Mouse (Mus musculus): Measurements from ENCODE around the gene Cdkal1. TPM values are rescaled to one million over a fixed set of nuclear protein-coding genes. Genes with fewer than 3 reads are reported as not detected.

Gene Cdkal1
- total RNA-seq, 1 experiment, result 20.8 TPM

- no peak for DNase-seq (ENCODE audit: low read depth, low spot score)
- TF ChIP-seq ZC3H11A (IDR thresholded peaks at IDR 0.05; ENCODE audit: borderline replicate concordance, low read depth, low read length), result no peak
- TF ChIP-seq HCFC1 (IDR thresholded peaks at IDR 0.05; ENCODE audit: borderline replicate concordance, insufficient read depth, low read length), result no peak
- TF ChIP-seq MAFK (IDR thresholded peaks at IDR 0.05; ENCODE audit: insufficient read depth, low read depth, low read length), result no peak
- no peak for TF ChIP-seq CHD2 (IDR thresholded peaks at IDR 0.05; ENCODE audit: low read depth, low read length)
- no peak for TF ChIP-seq ZNF384 (IDR thresholded peaks at IDR 0.05; ENCODE audit: low read depth, low read length)
- in situ Hi-C loops (cut with MboI; ENCODE audit: low sequenced_read_pairs in 2 of 2, unreplicated experiment in 2 of 2), result loop anchor here in 1 of 2 experiments (25.0 kb wide), 1 partner anchor 396 kb away; no protein-coding TSS in a partner anchor
- H3K9ac ChIP-seq (ENCODE audit: insufficient read depth, low read depth, low read length, poor library complexity, severe bottlenecking), result no peak overlapping the region
- no peak overlapping the region for H3K4me3 ChIP-seq (ENCODE audit: insufficient read depth in 1 of 2, low read depth in 1 of 2, low read length in 2 of 2, poor library complexity in 1 of 2, severe bottlenecking in 1 of 2)
- H3K27ac ChIP-seq (ENCODE audit: insufficient read depth, low read depth, low read length, poor library complexity, severe bottlenecking), result no peak overlapping the region
- no peaks in the 10 kb centered on the region; the same call in 1 of the 2 replicates for H3K36me3 ChIP-seq (ENCODE audit: control insufficient read depth, insufficient read depth, low read length, poor library complexity, severe bottlenecking)
- H3K4me1 ChIP-seq (ENCODE audit: control insufficient read depth in 2 of 2, insufficient read depth in 2 of 2, low read length in 2 of 2, poor library complexity in 1 of 2), result no peaks in the 10 kb centered on the region
- no peaks in the 10 kb centered on the region for H3K9me3 ChIP-seq (ENCODE audit: control insufficient read depth, insufficient read depth, low read depth, low read length)
Measured at GRCm38 (mm10) chr13:29866780-29867179, 11.3 kb upstream of the Cdkal1 start.

GRCm38 (mm10) chr13:29864331-29864730 is 8.9 kb upstream of the Cdkal1 start:
- Histone ChIP-seq H3K36me3 (ENCODE audit: control insufficient read depth, insufficient read depth, low read length, poor library complexity, severe bottlenecking) (no peaks in the 10 kb centered on the region; the same call in 1 of the 2 replicates), H3K4me3 (ENCODE audit: insufficient read depth in 1 of 2, low read depth in 1 of 2, low read length in 2 of 2, poor library complexity in 1 of 2, severe bottlenecking in 1 of 2) (no peak overlapping the region), H3K27ac (ENCODE audit: insufficient read depth, low read depth, low read length, poor library complexity, severe bottlenecking) (no peak overlapping the region), H3K9me3 (ENCODE audit: control insufficient read depth, insufficient read depth, low read depth, low read length) (no peaks in the 10 kb centered on the region), H3K4me1 (ENCODE audit: control insufficient read depth in 2 of 2, insufficient read depth in 2 of 2, low read length in 2 of 2, poor library complexity in 1 of 2) (no peaks in the 10 kb centered on the region), H3K9ac (ENCODE audit: insufficient read depth, low read depth, low read length, poor library complexity, severe bottlenecking) (no peak overlapping the region)
- no peak for TF ChIP-seq HCFC1 (IDR thresholded peaks at IDR 0.05; ENCODE audit: borderline replicate concordance, insufficient read depth, low read length)
- TF ChIP-seq CHD2 (IDR thresholded peaks at IDR 0.05; ENCODE audit: low read depth, low read length), result no peak
- no peak for TF ChIP-seq MAFK (IDR thresholded peaks at IDR 0.05; ENCODE audit: insufficient read depth, low read depth, low read length)
- DNase-seq (ENCODE audit: low read depth, low spot score), result no peak
- in situ Hi-C loops (cut with MboI; ENCODE audit: low sequenced_read_pairs in 2 of 2, unreplicated experiment in 2 of 2), result loop anchor here in 1 of 2 experiments (25.0 kb wide), 1 partner anchor 398 kb away; no protein-coding TSS in a partner anchor

- H3K4me3 ChIP-seq (ENCODE audit: insufficient read depth in 1 of 2, low read depth in 1 of 2, low read length in 2 of 2, poor library complexity in 1 of 2, severe bottlenecking in 1 of 2), result no peak overlapping the region
- TF ChIP-seq HCFC1 (IDR thresholded peaks at IDR 0.05; ENCODE audit: borderline replicate concordance, insufficient read depth, low read length) (no peak), ZC3H11A (IDR thresholded peaks at IDR 0.05; ENCODE audit: borderline replicate concordance, low read depth, low read length) (no peak), CHD2 (IDR thresholded peaks at IDR 0.05; ENCODE audit: low read depth, low read length) (no peak), ZNF384 (IDR thresholded peaks at IDR 0.05; ENCODE audit: low read depth, low read length) (no peak), MAFK (IDR thresholded peaks at IDR 0.05; ENCODE audit: insufficient read depth, low read depth, low read length) (no peak)
- H3K36me3 ChIP-seq (ENCODE audit: control insufficient read depth, insufficient read depth, low read length, poor library complexity, severe bottlenecking), result no peaks in the 10 kb centered on the region
- H3K27ac ChIP-seq (ENCODE audit: insufficient read depth, low read depth, low read length, poor library complexity, severe bottlenecking), result no peak overlapping the region
- DNase-seq (ENCODE audit: low read depth, low spot score), result no peak
- no peaks in the 10 kb centered on the region for H3K9me3 ChIP-seq (ENCODE audit: control insufficient read depth, insufficient read depth, low read depth, low read length)
- in situ Hi-C loops (cut with MboI; ENCODE audit: low sequenced_read_pairs in 2 of 2, unreplicated experiment in 2 of 2), result loop anchor here in 1 of 2 experiments (25.0 kb wide), 1 partner anchor 402 kb away; no protein-coding TSS in a partner anchor
- no peak overlapping the region for H3K9ac ChIP-seq (ENCODE audit: insufficient read depth, low read depth, low read length, poor library complexity, severe bottlenecking)
- 0 out of 4 replicates have a peak, but pooled peaks cover 0 to 2% of the 10 kb centered on the region in 2 experiments for H3K4me1 ChIP-seq (ENCODE audit: control insufficient read depth in 2 of 2, insufficient read depth in 2 of 2, low read length in 2 of 2, poor library complexity in 1 of 2)
Measured at GRCm38 (mm10) chr13:29860087-29860486, 4.6 kb upstream of the Cdkal1 start.

- Histone ChIP-seq H3K27ac (ENCODE audit: insufficient read depth, low read depth, low read length, poor library complexity, severe bottlenecking) (no peak overlapping the region), H3K4me1 (ENCODE audit: control insufficient read depth in 2 of 2, insufficient read depth in 2 of 2, low read length in 2 of 2, poor library complexity in 1 of 2) (peaks cover 0 to 2% of the 10 kb centered on the region in 2 experiments; a peak in 1 of 4 replicates), H3K9ac (ENCODE audit: insufficient read depth, low read depth, low read length, poor library complexity, severe bottlenecking) (no peak overlapping the region), H3K9me3 (ENCODE audit: control insufficient read depth, insufficient read depth, low read depth, low read length) (no peaks in the 10 kb centered on the region), H3K4me3 (ENCODE audit: insufficient read depth in 1 of 2, low read depth in 1 of 2, low read length in 2 of 2, poor library complexity in 1 of 2, severe bottlenecking in 1 of 2) (no peak overlapping the region), H3K36me3 (ENCODE audit: control insufficient read depth, insufficient read depth, low read length, poor library complexity, severe bottlenecking) (no peaks in the 10 kb centered on the region)
- DNase-seq (ENCODE audit: low read depth, low spot score), result peak; percentile 40
- in situ Hi-C loops (cut with MboI; ENCODE audit: low sequenced_read_pairs in 2 of 2, unreplicated experiment in 2 of 2), result loop anchor here in 1 of 2 experiments (5.0 to 25.0 kb wide), 2 partner anchors 225 to 405 kb away; no protein-coding TSS in a partner anchor
- TF ChIP-seq HCFC1 (IDR thresholded peaks at IDR 0.05; ENCODE audit: borderline replicate concordance, insufficient read depth, low read length) (no peak), CHD2 (IDR thresholded peaks at IDR 0.05; ENCODE audit: low read depth, low read length) (no peak), ZNF384 (IDR thresholded peaks at IDR 0.05; ENCODE audit: low read depth, low read length) (no peak), MAFK (IDR thresholded peaks at IDR 0.05; ENCODE audit: insufficient read depth, low read depth, low read length) (no peak), ZC3H11A (IDR thresholded peaks at IDR 0.05; ENCODE audit: borderline replicate concordance, low read depth, low read length) (no peak)
Measured at GRCm38 (mm10) chr13:29857436-29857835, 2.0 kb upstream of the Cdkal1 start.

All from ES-E14 (cell line).